Mouse (Mus musculus): ENCODE data around the gene Fbxl21.

- TF ChIP-seq ZC3H11A (IDR thresholded peaks at IDR 0.05; ENCODE audit: borderline replicate concordance, low read depth, low read length) (no peak), MAFK (IDR thresholded peaks at IDR 0.05; ENCODE audit: insufficient read depth, low read depth, low read length) (no peak), CHD2 (IDR thresholded peaks at IDR 0.05; ENCODE audit: low read depth, low read length) (no peak), ZNF384 (IDR thresholded peaks at IDR 0.05; ENCODE audit: low read depth, low read length) (no peak)
Observed at GRCm38 (mm10) chr13:56581961-56582434, 59.7 kb downstream of the Fbxl21 start.

Measured in ES-E14 (cell line).